Mouse (Mus musculus) CH12.LX (cell line): ENCODE measurements around the gene Eci3. TPM values are rescaled to one million over a fixed set of nuclear protein-coding genes. Genes with fewer than 3 reads are reported as not detected.

Experiments used
- polyA plus RNA-seq: library from polyadenylated mRNA; unstranded; fragments of >175 nt; gene quantifications from 2 replicates; pipeline ENCODE4 v1.2.1, GENCODE M21; 2012; ENCODE audit warnings: low read depth; ENCODE audit not compliant: insufficient read length
- total RNA-seq, 2 experiments: library from RNA; depleted of rRNA; stranded (reverse); fragments of 300-350 nt in 1 of 2; fragments of >200 nt in 1 of 2; gene quantifications; 2 replicates each; pipeline ENCODE4 v1.2.3; 2012 to 2014

Eci3 gene
- total and polyA plus RNA-seq, 3 experiments = 0.63 TPM; not detected in 2

Other genes starting within 250 kb of the Eci3 start
- gene Fam50b, start 229.0 kb downstream of the Eci3 start, total RNA-seq (2012; rRNA removed) = 0.08 and 0.13 TPM in 2 replicates
- 0.24 TPM in 1 of 2 replicates, not detected in the other for gene Fam50b, start 229.0 kb downstream of the Eci3 start, total RNA-seq (2014; rRNA removed)
- not detected in 2 replicates for gene Fam50b, start 229.0 kb downstream of the Eci3 start, polyA plus RNA-seq
- 51.1 and 62.7 TPM in 2 replicates for gene Prpf4b, start 88.5 kb downstream of the Eci3 start, total RNA-seq (2012; rRNA removed)
- 57.3 and 68.8 TPM in 2 replicates for gene Prpf4b, start 88.5 kb downstream of the Eci3 start, total RNA-seq (2014; rRNA removed)
- gene Prpf4b, start 88.5 kb downstream of the Eci3 start, polyA plus RNA-seq = 94.9 and 112 TPM in 2 replicates
- not detected in 2 replicates for gene Fam217a, start 39.5 kb downstream of the Eci3 start, total RNA-seq (2012; rRNA removed)
- gene Fam217a, start 39.5 kb downstream of the Eci3 start, total RNA-seq (2014; rRNA removed) = not detected in 2 replicates
- not detected in 2 replicates for gene Fam217a, start 39.5 kb downstream of the Eci3 start, polyA plus RNA-seq
- gene 4933417A18Rik, start 39.4 kb downstream of the Eci3 start, total RNA-seq (2012; rRNA removed) = not detected in 2 replicates
- gene 4933417A18Rik, start 39.4 kb downstream of the Eci3 start, total RNA-seq (2014; rRNA removed) = not detected in 2 replicates
- not detected in 2 replicates for gene 4933417A18Rik, start 39.4 kb downstream of the Eci3 start, polyA plus RNA-seq
- 78.9 and 86.0 TPM in 2 replicates for gene Eci2, start 63.3 kb upstream of the Eci3 start, total RNA-seq (2012; rRNA removed)
- gene Eci2, start 63.3 kb upstream of the Eci3 start, total RNA-seq (2014; rRNA removed) = 116 and 125 TPM in 2 replicates
- gene Eci2, start 63.3 kb upstream of the Eci3 start, polyA plus RNA-seq = 83.3 and 83.7 TPM in 2 replicates